Mouse (Mus musculus) forebrain, embryonic 15.5 days (tissue): ENCODE measurements around the gene Map3k20. TPM values are rescaled to one million over a fixed set of nuclear protein-coding genes. Genes with fewer than 3 reads are reported as not detected.
A peak's percentile ranks its signal among the peaks of the same experiment; 100 is the strongest.

Experiments
- ATAC-seq: fragments of 200-750 bp; cut with Nextera tagmentation; replicated peaks from 2 replicates; pipeline ENCODE4 v1.8.0; 2017; ENCODE audit warnings: mild to moderate bottlenecking, moderate TSS enrichment, moderate library complexity
- H3K27ac ChIP-seq: fragments of 300-500 bp; sonication (generic); replicated peaks from 2 replicates; pipeline ENCODE4 v1.5.1; 2015; ENCODE audit warnings: mild to moderate bottlenecking, inconsistent platforms
- H3K27me3 ChIP-seq: fragments of 300-500 bp; sonication (generic); 2 replicates; pipeline ENCODE4 v1.6.1; 2015; ENCODE audit warnings: inconsistent platforms
- H3K36me3 ChIP-seq: fragments of 300-500 bp; sonication (generic); 2 replicates; pipeline ENCODE4 v1.6.1; 2015; ENCODE audit warnings: mild to moderate bottlenecking, inconsistent platforms
- H3K4me1 ChIP-seq: fragments of 300-500 bp; sonication (generic); 2 replicates; pipeline ENCODE4 v1.6.1; 2015; ENCODE audit warnings: inconsistent platforms
- H3K4me2 ChIP-seq: fragments of 300-500 bp; sonication (generic); replicated peaks from 2 replicates; pipeline ENCODE4 v1.6.1; 2015; ENCODE audit warnings: mild to moderate bottlenecking, inconsistent platforms
- H3K4me3 ChIP-seq: fragments of 300-500 bp; sonication (generic); 2 replicates; pipeline ENCODE4 v1.5.1; 2015; ENCODE audit warnings: mild to moderate bottlenecking, inconsistent platforms
- H3K9ac ChIP-seq: fragments of 300-500 bp; sonication (generic); replicated peaks from 2 replicates; pipeline ENCODE4 v1.6.1; 2015; ENCODE audit warnings: mild to moderate bottlenecking, inconsistent platforms
- H3K9me3 ChIP-seq: fragments of 300-500 bp; sonication (generic); 2 replicates; pipeline ENCODE4 v1.6.1; 2016; ENCODE audit warnings: inconsistent platforms
- WGBS: fragments of 180-500 bp; shearing (Covaris S2); methylation state at CpG from one replicate; pipeline ENCODE4 v1.1.7; 2015; ENCODE audit warnings: mixed read lengths; 5-methylcytosine and 5-hydroxymethylcytosine counted together
- polyA plus RNA-seq: library from polyadenylated mRNA; unstranded; fragments of >200 nt; fragmentation: Nextera tagmentation; extraction: Ambion mirVana; gene quantifications from 2 replicates; pipeline ENCODE4 v1.2.1, GENCODE M21; 2015

Map3k20 gene
- polyA plus RNA-seq, 1 experiment from 2014 or later, result 3.9 TPM

DNA sequence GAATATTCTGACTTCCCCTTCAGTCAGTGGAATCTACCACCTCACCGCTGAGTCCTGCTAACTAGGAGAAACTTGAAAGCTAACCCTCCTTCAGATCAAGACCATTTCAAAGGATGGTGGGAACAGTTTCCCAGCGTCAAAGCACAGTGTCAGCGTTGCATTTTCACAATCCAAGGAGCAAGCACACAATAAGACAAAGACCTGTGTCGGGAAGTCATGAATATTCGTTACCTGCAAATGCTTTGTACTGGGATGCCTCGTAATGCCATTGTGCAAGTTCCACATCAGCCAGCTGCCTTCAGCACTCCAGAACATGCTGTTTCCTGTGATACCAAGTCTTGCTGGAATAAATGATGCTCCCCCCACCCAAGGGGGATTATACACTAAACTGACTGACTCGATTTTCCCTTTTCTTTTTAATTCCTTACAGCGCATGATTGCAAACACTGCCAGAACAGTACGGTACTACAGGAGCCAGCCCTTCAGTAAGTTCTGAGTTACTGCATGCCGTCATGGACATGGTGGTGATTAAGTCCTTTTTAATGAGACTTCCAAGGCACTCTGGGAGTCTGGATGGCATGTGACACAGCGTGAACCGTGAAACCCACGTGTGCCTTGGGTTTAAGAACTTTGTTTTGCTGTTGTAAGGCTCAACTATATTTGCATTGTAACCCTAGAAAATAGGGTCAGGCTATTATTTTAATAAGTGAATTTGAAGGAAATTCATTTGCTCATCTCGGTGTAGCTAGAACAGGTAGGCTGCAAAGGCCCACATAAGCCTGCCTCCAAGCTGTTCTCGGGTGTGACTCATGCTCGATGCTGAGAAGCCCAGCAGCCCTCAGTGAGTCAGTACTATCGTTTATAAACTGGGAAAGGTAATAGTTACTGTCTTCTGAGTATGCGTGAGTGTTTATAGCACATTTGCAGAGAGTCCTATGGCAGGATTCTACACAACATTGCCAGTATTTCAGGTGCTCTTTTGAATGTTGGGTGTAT, 32.6 kb upstream of the Map3k20 start:
- no peak overlapping the region for H3K4me3 ChIP-seq
- no peak; the same call in 1 of the 2 replicates for ATAC-seq
- no peak overlapping the region for H3K4me2 ChIP-seq
- peaks cover 24% of the 10 kb centered on the region for H3K4me1 ChIP-seq
- 42% methylated on average over 18 of the region's 18 CpGs for WGBS
- H3K9me3 ChIP-seq, result no peaks in the 10 kb centered on the region
- no peak overlapping the region for H3K9ac ChIP-seq
- no peaks in the 10 kb centered on the region for H3K27me3 ChIP-seq
- no peak overlapping the region for H3K27ac ChIP-seq
- H3K36me3 ChIP-seq, result no peaks in the 10 kb centered on the region

DNA sequence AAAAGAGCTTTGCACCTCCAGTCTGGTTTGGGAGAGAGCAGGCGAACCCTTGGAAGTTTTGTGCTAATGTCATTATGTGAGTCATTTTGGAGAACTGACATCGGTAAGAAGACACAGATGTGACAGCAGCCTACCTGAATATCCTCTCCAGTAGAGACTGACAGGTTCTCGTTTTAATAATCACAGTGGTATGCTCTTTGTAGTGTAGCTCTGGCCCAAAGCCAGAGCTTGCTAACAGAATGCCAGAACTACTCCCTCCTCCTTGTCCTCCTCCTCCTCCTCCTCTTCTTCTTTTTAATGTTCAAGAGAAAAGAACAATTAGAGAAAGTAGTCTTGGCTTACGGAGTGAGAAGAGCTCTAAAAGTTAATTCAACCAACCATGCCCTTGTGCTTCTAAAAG, 31.6 kb upstream of the Map3k20 start:
- ATAC-seq, result no peak

DNA sequence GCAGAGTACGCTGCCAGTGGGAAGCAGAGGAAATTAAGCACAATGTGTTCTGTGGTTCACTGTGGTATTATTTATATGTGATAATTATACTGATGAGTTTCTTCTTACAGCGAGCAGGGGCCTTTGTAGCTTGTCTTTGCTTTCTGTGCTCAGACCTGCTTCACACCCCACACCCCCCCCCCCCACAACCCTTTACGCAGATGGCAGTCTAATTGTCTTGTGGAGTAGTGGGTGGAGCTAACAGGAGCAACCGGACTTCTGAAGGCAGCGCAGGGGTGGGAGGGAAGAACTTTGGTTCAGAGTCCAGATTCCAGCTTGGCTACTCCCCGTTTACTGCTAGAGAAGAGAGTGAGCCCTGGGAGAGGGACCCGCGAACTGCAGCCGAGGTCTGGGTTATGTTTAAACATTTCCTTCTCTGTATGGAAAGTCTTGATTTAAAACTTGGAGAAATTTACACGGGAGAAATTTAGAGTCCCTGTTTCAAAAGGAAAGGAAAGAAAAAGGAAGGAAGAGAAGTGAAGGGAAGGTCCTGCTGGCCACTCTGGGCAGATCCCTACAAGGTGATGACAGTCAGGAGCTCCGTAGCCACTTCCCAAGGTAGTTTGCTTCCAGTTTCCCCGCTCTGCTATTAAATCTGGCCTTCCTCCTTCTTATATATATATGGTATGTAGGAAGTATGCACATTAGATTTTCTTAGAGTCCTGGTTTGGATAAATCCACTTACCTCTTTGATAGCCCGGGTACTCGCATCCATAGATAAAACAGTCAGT, 30.4 kb upstream of the Map3k20 start:
- H3K36me3 ChIP-seq, result no peaks in the 10 kb centered on the region
- H3K27me3 ChIP-seq, result no peaks in the 10 kb centered on the region
- no peaks in the 10 kb centered on the region for H3K9me3 ChIP-seq
- WGBS, result 30% methylated on average over 14 of the region's 14 CpGs
- H3K4me1 ChIP-seq, result peaks cover 21% of the 10 kb centered on the region
- H3K4me2 ChIP-seq, result peak overlapping the region; percentile 25
- peak; percentile 58; the same call in 1 of the 2 replicates for ATAC-seq
- H3K9ac ChIP-seq, result no peak overlapping the region
- no peak overlapping the region for H3K4me3 ChIP-seq
- H3K27ac ChIP-seq, result peak overlapping the region; percentile 61; the same call in 1 of the 2 replicates

More for the DNA sequence above, 31.6 kb upstream of the Map3k20 start:
- Histone ChIP-seq H3K9me3 (no peaks in the 10 kb centered on the region), H3K4me1 (peaks cover 24% of the 10 kb centered on the region), H3K9ac (no peak overlapping the region), H3K27ac (peak overlapping the region; percentile 61), H3K4me3 (no peak overlapping the region), H3K36me3 (no peaks in the 10 kb centered on the region), H3K27me3 (no peaks in the 10 kb centered on the region), H3K4me2 (0 out of 2 replicates have a peak overlapping the region, but pooled peaks have one; percentile 25)
- 33% methylated on average over 4 of the region's 4 CpGs for WGBS

DNA sequence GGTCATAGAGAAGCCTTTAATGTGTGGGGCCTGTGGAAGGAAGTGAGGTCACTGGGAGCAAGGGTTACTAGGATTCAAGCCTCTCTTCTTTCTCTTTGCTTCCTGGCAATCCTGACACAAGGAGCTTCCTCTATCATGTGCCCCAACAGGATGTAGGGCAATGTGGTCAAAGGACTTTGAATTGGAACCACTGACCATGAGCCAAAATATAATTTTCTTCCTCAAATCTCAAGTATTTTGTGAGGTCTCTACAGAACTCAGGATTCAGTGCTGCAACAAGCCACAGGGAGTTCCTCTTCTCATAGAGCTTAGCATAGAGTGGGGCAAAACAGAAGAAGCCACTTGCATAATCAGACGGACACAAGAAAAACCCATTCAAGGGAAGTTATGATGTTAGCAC, 24.7 kb upstream of the Map3k20 start:
- no peaks in the 10 kb centered on the region for H3K9me3 ChIP-seq
- no peak for ATAC-seq
- H3K36me3 ChIP-seq, result no peaks in the 10 kb centered on the region
- no peak overlapping the region for H3K4me3 ChIP-seq
- no peak overlapping the region for H3K27ac ChIP-seq
- no peak overlapping the region for H3K9ac ChIP-seq
- H3K4me2 ChIP-seq, result no peak overlapping the region
- H3K4me1 ChIP-seq, result peaks cover 3% of the 10 kb centered on the region; the same call in 1 of the 2 replicates
- no peaks in the 10 kb centered on the region for H3K27me3 ChIP-seq
- 86% methylated on average over 1 of the region's 1 CpGs for WGBS

DNA sequence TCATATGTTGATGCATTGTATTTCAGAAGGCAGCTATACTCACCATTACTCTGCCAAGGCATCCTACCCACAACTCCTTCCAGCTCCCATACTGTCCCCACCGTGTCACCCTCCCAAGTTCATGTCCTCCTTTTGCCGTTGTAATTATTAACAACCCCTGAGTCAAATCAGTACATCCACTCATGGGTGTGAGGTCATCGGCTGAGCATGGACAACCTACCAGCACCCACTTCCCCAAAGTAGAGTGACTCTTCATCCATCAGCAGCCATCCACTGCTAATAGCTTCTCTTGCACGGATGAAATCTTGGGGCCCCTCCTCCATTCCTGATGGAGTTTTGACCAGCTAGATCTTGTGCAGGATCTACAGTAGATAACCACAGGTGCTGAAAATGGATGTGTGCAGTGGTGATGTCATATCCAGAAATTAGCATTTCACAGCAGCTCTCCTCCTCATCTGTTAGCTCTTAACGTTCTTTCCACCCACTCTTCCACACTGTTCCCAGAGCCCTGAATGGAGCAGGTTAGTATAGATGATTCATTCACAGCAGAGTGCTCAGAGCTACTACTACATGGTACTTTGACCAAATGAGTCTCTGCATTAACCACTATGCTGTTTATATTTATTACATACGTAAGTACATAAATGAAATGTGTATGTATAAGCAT, 22.5 kb upstream of the Map3k20 start:
- Histone ChIP-seq H3K9me3 (no peaks in the 10 kb centered on the region), H3K4me3 (no peak overlapping the region), H3K27ac (no peak overlapping the region), H3K9ac (no peak overlapping the region), H3K4me2 (no peak overlapping the region), H3K4me1 (no peaks in the 10 kb centered on the region), H3K36me3 (no peaks in the 10 kb centered on the region), H3K27me3 (no peaks in the 10 kb centered on the region)
- no peak for ATAC-seq
- 91% methylated on average over 6 of the region's 6 CpGs for WGBS

DNA sequence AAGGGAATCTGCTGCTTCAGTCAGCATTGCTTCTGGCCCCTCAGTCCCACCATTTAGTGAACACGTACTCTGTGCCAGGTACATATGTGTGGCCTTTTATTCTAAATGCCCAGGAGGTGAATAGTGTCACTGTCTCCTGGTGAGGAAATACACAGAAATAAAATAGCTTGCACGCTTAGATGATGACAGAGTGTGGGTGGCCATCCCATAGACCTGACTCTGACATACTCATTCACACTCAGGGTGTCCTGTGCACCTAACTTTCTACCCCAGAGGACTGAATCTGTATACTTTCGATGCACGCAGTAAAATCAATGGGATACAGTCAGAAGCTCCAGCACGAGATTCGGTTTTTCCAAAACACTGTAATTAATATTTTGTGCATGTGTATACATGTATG, 18.0 kb upstream of the Map3k20 start:
- H3K9me3 ChIP-seq, result no peaks in the 10 kb centered on the region
- no peak overlapping the region for H3K27ac ChIP-seq
- H3K27me3 ChIP-seq, result no peaks in the 10 kb centered on the region
- H3K4me2 ChIP-seq, result no peak overlapping the region
- no peaks in the 10 kb centered on the region for H3K36me3 ChIP-seq
- no peak overlapping the region for H3K9ac ChIP-seq
- 93% methylated on average over 6 of the region's 6 CpGs for WGBS
- no peaks in the 10 kb centered on the region for H3K4me1 ChIP-seq
- ATAC-seq, result no peak
- no peak overlapping the region for H3K4me3 ChIP-seq

DNA sequence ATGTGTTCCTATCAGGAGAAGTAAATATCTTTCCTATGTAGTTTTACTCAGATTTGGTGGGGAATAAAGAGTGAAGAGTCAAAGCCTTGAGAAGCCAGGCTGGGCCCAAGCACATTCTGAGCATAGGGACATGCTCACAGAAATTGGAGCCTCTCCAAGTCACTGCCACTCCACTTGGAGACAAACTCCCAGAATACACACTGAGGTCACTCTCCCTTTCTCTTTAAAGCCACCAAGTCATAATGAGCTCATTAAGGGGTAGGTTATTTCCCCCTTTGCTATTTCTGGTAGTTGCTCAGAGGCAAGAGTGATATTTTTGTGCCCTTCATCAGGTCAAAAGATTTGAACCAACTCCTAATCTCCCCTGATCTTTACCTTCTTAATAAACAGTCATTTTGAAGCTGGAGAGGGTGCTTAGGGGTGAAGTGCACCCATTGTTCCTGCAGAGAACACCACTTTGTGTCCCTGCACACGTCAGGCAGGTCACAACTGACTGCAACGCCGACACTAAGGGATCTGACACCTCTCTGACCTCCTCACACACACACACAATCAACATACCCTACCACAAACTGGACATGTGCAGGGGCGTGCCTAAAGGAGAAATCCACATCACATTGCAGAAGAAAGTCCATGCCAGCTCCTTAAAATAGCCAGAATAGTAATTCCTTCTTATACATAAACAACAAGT, 15.6 kb upstream of the Map3k20 start:
- WGBS, result 70% methylated on average over 4 of the region's 4 CpGs

DNA sequence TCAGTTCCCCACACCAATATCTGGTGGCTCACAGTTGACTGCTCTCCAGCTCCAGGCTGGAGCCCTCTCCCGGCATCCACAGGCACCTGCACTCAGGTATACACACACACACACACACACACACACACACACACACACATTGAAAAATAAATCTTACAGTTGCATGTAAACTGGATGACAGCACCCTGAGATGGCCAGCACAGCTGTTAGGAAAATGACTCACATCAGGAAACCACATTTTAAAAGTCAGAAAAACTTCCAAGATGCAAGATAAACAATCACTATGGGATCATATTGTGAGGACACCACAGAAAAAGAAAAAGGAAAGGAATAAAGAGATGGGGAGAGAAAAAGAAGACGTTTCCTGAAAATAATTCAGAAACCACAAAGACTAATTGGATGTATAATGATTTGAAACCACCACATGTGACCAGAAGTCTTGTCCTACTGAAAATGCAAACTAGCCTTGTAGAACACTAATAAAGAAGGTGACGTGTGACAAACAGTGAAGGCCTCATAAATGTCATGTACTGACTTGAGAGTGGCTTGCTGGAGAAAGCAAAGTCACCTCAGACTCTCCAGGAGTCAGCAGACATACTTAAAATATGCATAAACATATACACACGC, 7.1 kb upstream of the Map3k20 start:
- no peaks in the 10 kb centered on the region for H3K4me1 ChIP-seq
- no peaks in the 10 kb centered on the region for H3K36me3 ChIP-seq
- no peak overlapping the region for H3K27ac ChIP-seq
- H3K27me3 ChIP-seq, result no peaks in the 10 kb centered on the region
- no peak overlapping the region for H3K4me3 ChIP-seq
- no peak for ATAC-seq
- H3K9ac ChIP-seq, result no peak overlapping the region
- H3K9me3 ChIP-seq, result no peaks in the 10 kb centered on the region
- no peak overlapping the region for H3K4me2 ChIP-seq
- 69% methylated on average over 4 of the region's 4 CpGs for WGBS

More for the DNA sequence above, 15.6 kb upstream of the Map3k20 start:
- H3K9me3 ChIP-seq, result no peaks in the 10 kb centered on the region
- no peak overlapping the region for H3K4me3 ChIP-seq
- no peaks in the 10 kb centered on the region for H3K27me3 ChIP-seq
- H3K36me3 ChIP-seq, result no peaks in the 10 kb centered on the region
- H3K4me2 ChIP-seq, result no peak overlapping the region
- H3K4me1 ChIP-seq, result no peaks in the 10 kb centered on the region
- no peak overlapping the region for H3K27ac ChIP-seq
- no peak overlapping the region for H3K9ac ChIP-seq
- ATAC-seq, result no peak

DNA sequence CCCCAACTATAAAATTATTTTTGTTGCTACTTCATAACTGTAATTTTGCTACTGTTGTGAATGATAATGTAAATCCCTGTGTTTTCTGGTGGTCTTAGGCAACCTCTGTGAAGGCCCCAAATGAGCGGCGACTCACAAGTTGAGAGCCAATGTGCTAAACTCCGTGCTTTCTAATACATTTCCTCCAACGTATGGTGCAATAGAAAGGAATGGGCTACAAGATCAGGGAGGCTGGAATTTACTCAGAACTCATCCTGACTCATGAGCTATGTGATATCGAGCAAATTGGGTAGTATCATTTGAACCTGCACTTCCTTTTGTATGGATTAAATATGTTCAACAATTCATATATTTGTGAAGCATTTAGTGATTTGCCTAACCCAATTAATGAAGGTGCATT, 4.9 kb upstream of the Map3k20 start:
- Histone ChIP-seq H3K9me3 (no peaks in the 10 kb centered on the region), H3K4me3 (no peak overlapping the region), H3K27ac (no peak overlapping the region), H3K27me3 (no peaks in the 10 kb centered on the region), H3K9ac (no peak overlapping the region), H3K4me2 (no peak overlapping the region), H3K4me1 (peaks cover 2% of the 10 kb centered on the region; the same call in 1 of the 2 replicates), H3K36me3 (no peaks in the 10 kb centered on the region)
- WGBS, result 91% methylated on average over 5 of the region's 5 CpGs
- no peak for ATAC-seq

DNA sequence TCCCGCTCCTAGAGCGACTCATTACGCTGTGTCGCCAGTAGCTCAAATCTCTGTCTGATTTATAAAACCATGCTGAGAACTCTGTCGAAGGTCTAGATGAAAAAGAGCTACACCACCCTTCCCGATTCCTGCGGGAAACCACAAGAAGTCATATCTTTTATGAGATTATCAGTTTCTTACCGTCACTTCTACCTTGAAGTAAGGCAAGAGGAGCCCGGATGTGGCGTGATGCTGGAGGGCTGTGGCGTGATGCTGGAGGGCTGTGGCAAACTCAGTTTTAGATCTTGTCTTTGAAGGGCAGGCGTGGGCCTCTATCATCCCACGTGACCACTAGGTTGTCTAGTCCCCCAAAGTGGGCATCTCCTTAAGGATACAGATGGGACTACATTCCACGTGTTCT, 3.5 kb upstream of the Map3k20 start:
- Histone ChIP-seq H3K36me3 (no peaks in the 10 kb centered on the region), H3K4me3 (no peak overlapping the region), H3K4me1 (peaks cover 10% of the 10 kb centered on the region; the same call in 1 of the 2 replicates), H3K4me2 (no peak overlapping the region), H3K9me3 (no peaks in the 10 kb centered on the region), H3K9ac (no peak overlapping the region), H3K27me3 (no peaks in the 10 kb centered on the region), H3K27ac (no peak overlapping the region)
- no peak for ATAC-seq
- 94% methylated on average over 14 of the region's 14 CpGs for WGBS

DNA sequence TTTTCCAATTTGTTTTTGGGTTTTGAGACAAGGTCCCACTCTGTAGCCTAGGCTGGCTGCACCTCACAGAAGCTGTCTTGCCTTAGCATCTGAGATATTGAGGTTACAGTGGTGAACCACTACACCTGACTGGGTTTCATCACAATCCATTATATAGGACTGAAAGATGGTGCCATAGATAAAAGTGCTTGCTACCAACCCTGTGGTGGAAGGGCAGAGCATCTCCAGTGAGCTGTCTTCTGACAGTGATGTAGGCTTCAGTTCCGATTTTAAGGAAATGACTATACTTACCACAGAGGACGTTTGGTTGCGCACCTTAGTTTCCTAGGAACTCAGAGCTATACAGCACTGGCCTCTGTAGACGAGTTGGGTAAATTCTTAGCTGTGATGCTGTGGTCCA, 2.7 kb upstream of the Map3k20 start:
- H3K4me1 ChIP-seq, result peaks cover 10% of the 10 kb centered on the region; the same call in 1 of the 2 replicates
- no peak overlapping the region for H3K4me2 ChIP-seq
- H3K9ac ChIP-seq, result no peak overlapping the region
- no peaks in the 10 kb centered on the region for H3K36me3 ChIP-seq
- no peaks in the 10 kb centered on the region for H3K27me3 ChIP-seq
- H3K27ac ChIP-seq, result no peak overlapping the region
- 84% methylated on average over 4 of the region's 4 CpGs for WGBS
- H3K4me3 ChIP-seq, result no peak overlapping the region
- ATAC-seq, result no peak
- H3K9me3 ChIP-seq, result no peaks in the 10 kb centered on the region
